Mouse (Mus musculus) bone marrow macrophage, adult 2 months (primary cell): ENCODE data around the gene Phgdh.

ENCODE experiments used
- CTCF ChIP-seq: IDR thresholded peaks from 2 replicates; pipeline ENCODE4 v1.5.1; 2012; ENCODE audit warnings: low read depth, mild to moderate bottlenecking, low read length, moderate library complexity
- POLR2A ChIP-seq: IDR thresholded peaks from 2 replicates; pipeline ENCODE4 v1.6.1; 2012; ENCODE audit warnings: mild to moderate bottlenecking, low read depth, low read length, borderline replicate concordance

DNA sequence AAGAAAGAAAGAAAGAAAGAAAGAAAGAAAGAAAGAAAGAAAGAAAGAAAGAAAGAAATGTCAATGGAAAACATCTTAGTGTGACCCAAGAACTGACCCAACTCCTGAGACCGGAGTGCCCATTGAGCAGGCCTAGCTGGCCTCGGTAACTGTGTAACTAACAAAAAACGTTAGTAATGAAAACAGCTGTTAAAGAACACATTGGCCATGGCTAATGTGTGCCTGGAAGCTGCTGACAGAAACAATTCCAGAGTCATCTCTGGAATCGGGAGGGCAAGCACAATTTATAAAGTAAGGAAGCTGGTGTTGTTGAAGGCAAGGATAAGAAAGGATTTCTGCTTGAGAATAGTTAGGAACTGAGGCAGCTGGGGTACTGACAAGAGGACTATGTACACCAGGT is 28.5 kb upstream of the Phgdh start:
- TF ChIP-seq CTCF (no peak), POLR2A (no peak)
